Mouse (Mus musculus) CH12.LX (cell line): ENCODE measurements around the gene Usp6nl. TPM values are rescaled to one million over a fixed set of nuclear protein-coding genes. Genes with fewer than 3 reads are reported as not detected.

Experiments used
- DNase-seq: peaks from one replicate; pipeline ENCODE4 v3.0.0-alpha.2; 2013; ENCODE audit errors: extremely low read depth
- H3K27ac ChIP-seq: 2 replicates; pipeline ENCODE4 v1.5.1; 2012; ENCODE audit warnings: low read depth, mild to moderate bottlenecking, control low read depth, moderate library complexity; ENCODE audit not compliant: insufficient read depth
- H3K27me3 ChIP-seq: replicated peaks from 2 replicates; pipeline ENCODE3; 2012; ENCODE audit warnings: inconsistent platforms
- H3K36me3 ChIP-seq, 2 experiments: replicated peaks in 1 of 2; 2 replicates each; pipeline versions ENCODE3 to v1.6.1; 2012; ENCODE audit warnings: inconsistent platforms in 1 of 2, low read length in 1 of 2, mild to moderate bottlenecking in 1 of 2, mixed read lengths in 1 of 2, moderate library complexity in 1 of 2; ENCODE audit not compliant: control insufficient read depth in 1 of 2, insufficient read depth in 1 of 2
- H3K4me1 ChIP-seq, 2 experiments: 2 replicates each; pipeline ENCODE4 v1.6.1; 2012; ENCODE audit warnings: inconsistent platforms in 1 of 2, moderate library complexity in 1 of 2; ENCODE audit not compliant: insufficient read depth in 2 of 2, control insufficient read depth in 1 of 2
- H3K4me2 ChIP-seq: 2 replicates; pipeline ENCODE4 v1.6.1; 2012; ENCODE audit warnings: low read depth, mild to moderate bottlenecking, control low read depth; ENCODE audit not compliant: poor library complexity, insufficient read depth, severe bottlenecking
- H3K4me3 ChIP-seq, 3 experiments: fragments of 150-350 bp in 1 of 3; sonication (generic) in 1 of 3; replicated peaks in 1 of 3; 2 replicates each; pipeline versions ENCODE3 to v1.5.1; 2011 to 2012; ENCODE audit warnings: low read depth in 2 of 3, low read length in 2 of 3, mild to moderate bottlenecking in 2 of 3, moderate library complexity in 2 of 3, control low read depth in 1 of 3, improper control_type of control experiment in 1 of 3, inconsistent platforms in 1 of 3, mixed read lengths in 1 of 3; ENCODE audit not compliant: poor library complexity in 1 of 3
- H3K79me2 ChIP-seq: replicated peaks from 2 replicates; pipeline ENCODE4 v1.6.1; 2012; ENCODE audit warnings: mild to moderate bottlenecking, moderate library complexity; ENCODE audit not compliant: control insufficient read depth, poor library complexity, insufficient read depth, severe bottlenecking; ENCODE audit errors: extremely low read depth
- H3K9ac ChIP-seq: 2 replicates; pipeline ENCODE4 v1.6.1; 2012; ENCODE audit warnings: low read depth, mild to moderate bottlenecking, control low read depth, moderate library complexity; ENCODE audit not compliant: insufficient read depth
- H3K9me3 ChIP-seq: replicated peaks from 2 replicates; pipeline ENCODE3; 2012; ENCODE audit warnings: low read length, inconsistent platforms, mixed read lengths
- CHD1 ChIP-seq: IDR thresholded peaks from 2 replicates; pipeline ENCODE4 v1.6.1; 2012; ENCODE audit warnings: low read depth, low read length, improper control_type of control experiment, inconsistent platforms
- CHD2 ChIP-seq: IDR thresholded peaks from 2 replicates; pipeline ENCODE4 v1.6.1; 2011; ENCODE audit warnings: low read length, improper control_type of control experiment
- CTCF ChIP-seq, 2 experiments: IDR thresholded peaks in 1 of 2; conservative IDR thresholded peaks in 1 of 2; 2 replicates each; pipeline ENCODE4 v1.5.1; 2011 to 2012; ENCODE audit warnings: low read depth in 2 of 2, low read length in 2 of 2, improper control_type of control experiment in 1 of 2, inconsistent platforms in 1 of 2, mild to moderate bottlenecking in 1 of 2, moderate library complexity in 1 of 2
- E2F4 ChIP-seq: IDR thresholded peaks from 2 replicates; pipeline ENCODE4 v1.6.1; 2011; ENCODE audit warnings: low read depth, low read length, improper control_type of control experiment; ENCODE audit not compliant: insufficient replicate concordance
- ELF1 ChIP-seq: IDR thresholded peaks from 2 replicates; pipeline ENCODE4 v1.6.1; 2014; ENCODE audit warnings: low read depth, mild to moderate bottlenecking, inconsistent platforms, low read length, improper control_type of control experiment
- ETS1 ChIP-seq: conservative IDR thresholded peaks from 2 replicates; pipeline ENCODE4 v1.6.1; 2012; ENCODE audit warnings: low read depth, mild to moderate bottlenecking, inconsistent platforms, low read length, improper control_type of control experiment, moderate library complexity
- GABPA ChIP-seq: IDR thresholded peaks from 2 replicates; pipeline ENCODE4 v1.6.1; 2012; ENCODE audit warnings: low read depth, low read length, improper control_type of control experiment, inconsistent platforms; ENCODE audit not compliant: insufficient replicate concordance
- IRF4 ChIP-seq: IDR thresholded peaks from 2 replicates; pipeline ENCODE4 v1.6.1; 2014; ENCODE audit warnings: low read depth, mild to moderate bottlenecking, inconsistent platforms, low read length, improper control_type of control experiment
- MAFK ChIP-seq: IDR thresholded peaks from 2 replicates; pipeline ENCODE4 v1.6.1; 2011; ENCODE audit warnings: low read length, improper control_type of control experiment; ENCODE audit not compliant: insufficient replicate concordance
- MAX ChIP-seq: IDR thresholded peaks from 2 replicates; pipeline ENCODE4 v1.6.1; 2011; ENCODE audit warnings: low read length, improper control_type of control experiment
- MAZ ChIP-seq: IDR thresholded peaks from 2 replicates; pipeline ENCODE4 v1.6.1; 2012; ENCODE audit warnings: low read depth, mild to moderate bottlenecking, inconsistent platforms, low read length, improper control_type of control experiment, moderate library complexity
- MEF2A ChIP-seq: IDR thresholded peaks from 2 replicates; pipeline ENCODE4 v1.6.1; 2014; ENCODE audit warnings: low read depth, mild to moderate bottlenecking, inconsistent platforms, low read length, improper control_type of control experiment, borderline replicate concordance
- MXI1 ChIP-seq: IDR thresholded peaks from 2 replicates; pipeline ENCODE4 v1.6.1; 2011; ENCODE audit warnings: mild to moderate bottlenecking, low read depth, low read length, improper control_type of control experiment
- MYC ChIP-seq: IDR thresholded peaks from 2 replicates; pipeline ENCODE4 v1.6.1; 2011; ENCODE audit warnings: low read depth, mild to moderate bottlenecking, improper control_type of control experiment, low read length
- NRF1 ChIP-seq: IDR thresholded peaks from 2 replicates; pipeline ENCODE4 v1.6.1; 2014; ENCODE audit warnings: low read depth, mild to moderate bottlenecking, inconsistent platforms, low read length, improper control_type of control experiment, moderate library complexity
- TCF12 ChIP-seq: IDR thresholded peaks from 2 replicates; pipeline ENCODE4 v1.6.1; 2014; ENCODE audit warnings: low read depth, mild to moderate bottlenecking, inconsistent platforms, low read length, improper control_type of control experiment
- UBTF ChIP-seq: IDR thresholded peaks from 2 replicates; pipeline ENCODE4 v1.6.1; 2012; ENCODE audit warnings: low read depth, mild to moderate bottlenecking, inconsistent platforms, low read length, improper control_type of control experiment, moderate library complexity
- USF2 ChIP-seq: conservative IDR thresholded peaks from 2 replicates; pipeline ENCODE4 v1.6.1; 2011; ENCODE audit warnings: low read depth, low read length, improper control_type of control experiment
- ZC3H11A ChIP-seq: IDR thresholded peaks from 2 replicates; pipeline ENCODE4 v1.6.1; 2012; ENCODE audit warnings: low read depth, mild to moderate bottlenecking, inconsistent platforms, low read length, improper control_type of control experiment
- ZMIZ1 ChIP-seq: IDR thresholded peaks from 2 replicates; pipeline ENCODE4 v1.6.1; 2012; ENCODE audit warnings: low read depth, mild to moderate bottlenecking, inconsistent platforms, low read length, improper control_type of control experiment
- ZNF384 ChIP-seq: IDR thresholded peaks from 2 replicates; pipeline ENCODE4 v1.6.1; 2012; ENCODE audit warnings: low read depth, low read length, improper control_type of control experiment, inconsistent platforms
- dilution Hi-C: fragments of 300-500 bp; cut with MboI; formaldehyde crosslinking; loops from 2 replicates; pipeline ENCODE4 v1.14.3; 2020; ENCODE audit warnings: low sequenced_read_pairs; ENCODE audit not compliant: extremely low pct_unique_long_range_greater_than_20kb, extremely low pct_ligation_motif_present
- in situ Hi-C: fragments of 300-500 bp; cut with MboI; formaldehyde crosslinking; loops from 3 replicates; pipeline ENCODE4 v1.14.3; 2019; ENCODE audit warnings: low sequenced_read_pairs, low pct_ligation_motif_present, low pct_unique_long_range_greater_than_20kb, mixed read lengths
- polyA plus RNA-seq: library from polyadenylated mRNA; unstranded; fragments of >175 nt; gene quantifications from 2 replicates; pipeline ENCODE4 v1.2.1, GENCODE M21; 2012; ENCODE audit warnings: low read depth; ENCODE audit not compliant: insufficient read length
- total RNA-seq, 2 experiments: library from RNA; depleted of rRNA; stranded (reverse); fragments of 300-350 nt in 1 of 2; fragments of >200 nt in 1 of 2; gene quantifications; 2 replicates each; pipeline ENCODE4 v1.2.3; 2012 to 2014

Usp6nl gene
- total and polyA plus RNA-seq, 3 experiments, result 4.1 to 12.1 (median 4.6) TPM

DNA sequence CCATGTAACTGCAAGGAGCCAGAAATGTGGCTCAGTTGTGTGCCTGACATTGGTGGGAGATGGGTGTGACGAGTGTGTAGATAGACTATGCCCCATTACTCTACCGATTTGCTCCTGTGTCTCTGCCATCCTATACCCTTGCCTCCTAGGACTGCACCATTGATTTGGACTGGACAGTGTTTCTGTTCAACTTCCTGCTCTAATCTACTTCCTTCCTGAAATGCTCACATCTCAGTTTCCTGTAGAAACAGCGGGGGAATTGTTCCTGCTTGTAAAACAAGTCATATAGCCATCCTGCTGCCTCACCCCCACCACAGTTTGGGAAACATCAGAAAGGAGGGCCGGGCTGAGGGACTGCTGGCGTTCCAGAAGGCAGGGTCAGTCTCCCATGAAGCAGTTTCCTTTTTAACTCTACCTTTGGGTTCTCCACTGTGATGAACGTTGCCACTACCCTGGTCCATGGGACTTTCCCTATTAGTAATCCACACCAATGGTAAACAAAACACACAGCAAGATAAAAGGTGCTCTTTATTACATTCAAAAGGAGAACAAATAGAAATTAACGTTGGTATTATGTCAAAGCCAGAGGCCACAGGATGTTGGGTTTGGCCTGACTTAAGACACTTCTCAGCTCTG, 27.4 kb upstream of the Usp6nl start:
- dilution Hi-C loops, result no loop called here
- Histone ChIP-seq H3K4me2 (peak overlapping the region; percentile 51), H3K79me2 (no peaks in the 10 kb centered on the region)

DNA sequence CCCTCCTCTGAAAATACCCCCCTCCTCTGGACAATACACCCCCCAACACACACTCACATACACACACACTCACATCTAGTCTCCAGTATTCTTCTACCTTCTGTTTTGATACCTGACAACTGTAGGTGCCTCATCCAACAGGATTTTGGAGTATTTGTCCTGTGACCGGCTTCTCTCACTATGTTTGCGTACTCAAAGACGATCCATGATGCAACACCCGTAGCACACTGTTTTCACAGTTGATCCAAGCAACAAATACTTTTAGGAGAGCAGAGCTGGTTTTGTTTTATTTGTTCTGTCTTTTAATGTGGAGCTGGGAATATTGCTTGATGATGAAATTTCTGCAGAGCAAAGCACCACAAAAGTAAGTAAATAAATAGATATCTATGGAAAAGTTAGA, 17.7 kb upstream of the Usp6nl start:
- H3K36me3 ChIP-seq, result no peaks in the 10 kb centered on the region
- dilution Hi-C loops, result no loop called here
- H3K4me1 ChIP-seq, result peaks cover 4 to 29% of the 10 kb centered on the region in 2 experiments; a peak in 3 of 4 replicates
- no peak overlapping the region for H3K4me3 ChIP-seq
- TF ChIP-seq ZNF384 (no peak), ZMIZ1 (no peak), UBTF (no peak), MXI1 (no peak), GABPA (no peak), ZC3H11A (no peak), NRF1 (no peak), MYC (no peak), MAFK (no peak), ETS1 (no peak), CTCF (conservative IDR thresholded peaks at IDR 0.05 in 1 of 2, IDR thresholded peaks at IDR 0.05 in 1 of 2; ENCODE audit: low read depth in 2 of 2, low read length in 2 of 2) (no peak), IRF4 (no peak), MEF2A (no peak), E2F4 (no peak), USF2 (no peak), CHD1 (no peak), TCF12 (no peak), MAX (no peak), CHD2 (no peak), MAZ (no peak)
- in situ Hi-C loops, result no loop called here
- no peak overlapping the region for H3K9ac ChIP-seq
- no peaks in the 10 kb centered on the region for H3K79me2 ChIP-seq
- H3K9me3 ChIP-seq, result no peaks in the 10 kb centered on the region
- no peak overlapping the region for H3K4me2 ChIP-seq
- no peaks in the 10 kb centered on the region for H3K27me3 ChIP-seq
- H3K27ac ChIP-seq, result no peak overlapping the region
- no peak for DNase-seq

More for the DNA sequence above, 27.4 kb upstream of the Usp6nl start:
- in situ Hi-C loops, result no loop called here
- Histone ChIP-seq H3K4me1 (peaks cover 16 to 19% of the 10 kb centered on the region in 2 experiments), H3K27me3 (no peaks in the 10 kb centered on the region), H3K9me3 (no peaks in the 10 kb centered on the region), H3K36me3 (no peaks in the 10 kb centered on the region), H3K9ac (peak overlapping the region; percentile 13; the same call in 1 of the 2 replicates), H3K27ac (no peak overlapping the region), H3K4me3 (peak overlapping the region in 1 of 3 experiments; percentile 22)
- DNase-seq, result peak; percentile 25
- TF ChIP-seq ZNF384, result no peak
- TF ChIP-seq ELF1, result peak; percentile 54; the same call in 1 of the 2 replicates
